Mouse (Mus musculus) embryonic facial prominence, embryonic 14.5 days (tissue): ENCODE measurements around the gene Gm9758. TPM values are rescaled to one million over a fixed set of nuclear protein-coding genes. Genes with fewer than 3 reads are reported as not detected.
"Not testable (repeated sequence)": the region's sequence is repeated elsewhere in the genome, so short reads cannot be mapped to it uniquely, and the experiment has no call there.

Source experiments
- ATAC-seq: fragments of 200-750 bp; cut with Nextera tagmentation; 2 replicates; pipeline ENCODE4 v1.8.0; 2017; ENCODE audit warnings: low read depth, moderate number of reproducible peaks, moderate TSS enrichment
- DNase-seq: peaks from one replicate; pipeline ENCODE4 v3.0.0-alpha.2; 2015; ENCODE audit warnings: low spot score
- H3K27ac ChIP-seq: fragments of 300-500 bp; sonication (generic); replicated peaks from 2 replicates; pipeline ENCODE4 v1.5.1; 2014; ENCODE audit warnings: low read depth, mild to moderate bottlenecking, low read length, moderate library complexity
- H3K27me3 ChIP-seq: fragments of 300-500 bp; sonication (generic); replicated peaks from 2 replicates; pipeline ENCODE4 v1.6.1; 2014; ENCODE audit warnings: low read length; ENCODE audit not compliant: control insufficient read depth, insufficient read depth
- H3K36me3 ChIP-seq: fragments of 300-500 bp; sonication (generic); 2 replicates; pipeline ENCODE4 v1.6.1; 2014; ENCODE audit warnings: low read length, mixed read lengths; ENCODE audit not compliant: control insufficient read depth, insufficient read depth
- H3K4me1 ChIP-seq: fragments of 300-500 bp; sonication (generic); 2 replicates; pipeline ENCODE4 v1.6.1; 2014; ENCODE audit warnings: antibody characterized with exemption, low read length; ENCODE audit not compliant: control insufficient read depth, insufficient read depth
- H3K4me2 ChIP-seq: fragments of 300-500 bp; sonication (generic); 2 replicates; pipeline ENCODE4 v1.6.1; 2014; ENCODE audit warnings: low read depth, mild to moderate bottlenecking, low read length, moderate library complexity, mixed read lengths
- H3K4me3 ChIP-seq: fragments of 300-500 bp; sonication (generic); 2 replicates; pipeline ENCODE4 v1.5.1; 2014; ENCODE audit warnings: low read depth, mild to moderate bottlenecking, low read length
- H3K9ac ChIP-seq: fragments of 300-500 bp; sonication (generic); 2 replicates; pipeline ENCODE4 v1.6.1; 2014; ENCODE audit warnings: low read depth, mild to moderate bottlenecking, low read length, moderate library complexity, mixed read lengths
- H3K9me3 ChIP-seq: fragments of 300-500 bp; sonication (generic); 2 replicates; pipeline ENCODE4 v1.6.1; 2016; ENCODE audit warnings: low read length; ENCODE audit not compliant: control insufficient read depth
- WGBS: fragments of 180-500 bp; shearing (Covaris S2); extraction: QIAGEN DNeasy Blood & Tissue Kit; methylation state at CpG from one replicate; pipeline ENCODE4 v1.1.7; 2014; 5-methylcytosine and 5-hydroxymethylcytosine counted together
- polyA plus RNA-seq: library from polyadenylated mRNA; unstranded; fragments of >200 nt; fragmentation: Nextera tagmentation; extraction: Ambion mirVana; gene quantifications from 2 replicates; pipeline ENCODE4 v1.2.1, GENCODE M21; 2014

The Gm9758 gene
- polyA plus RNA-seq, 1 experiment from 2014 or later = not detected

GRCm38 (mm10) chr5:14945524-14945923 is 30.8 kb upstream of the Gm9758 start:
- not testable (repeated sequence) for H3K27me3 ChIP-seq, DNase-seq, H3K27ac ChIP-seq, H3K9me3 ChIP-seq, H3K4me2 ChIP-seq, H3K4me3 ChIP-seq, H3K9ac ChIP-seq, ATAC-seq, H3K36me3 ChIP-seq, H3K4me1 ChIP-seq
- 57% methylated on average over 4 of the region's 4 CpGs for WGBS

- H3K4me3 ChIP-seq, ATAC-seq, H3K9ac ChIP-seq, H3K9me3 ChIP-seq, H3K27ac ChIP-seq, DNase-seq, H3K4me2 ChIP-seq, H3K27me3 ChIP-seq, H3K4me1 ChIP-seq, H3K36me3 ChIP-seq: not testable (repeated sequence)
- WGBS = 93% methylated on average over 1 of the region's 1 CpGs
Observed at GRCm38 (mm10) chr5:14941043-14941442, 26.3 kb upstream of the Gm9758 start.

DNA sequence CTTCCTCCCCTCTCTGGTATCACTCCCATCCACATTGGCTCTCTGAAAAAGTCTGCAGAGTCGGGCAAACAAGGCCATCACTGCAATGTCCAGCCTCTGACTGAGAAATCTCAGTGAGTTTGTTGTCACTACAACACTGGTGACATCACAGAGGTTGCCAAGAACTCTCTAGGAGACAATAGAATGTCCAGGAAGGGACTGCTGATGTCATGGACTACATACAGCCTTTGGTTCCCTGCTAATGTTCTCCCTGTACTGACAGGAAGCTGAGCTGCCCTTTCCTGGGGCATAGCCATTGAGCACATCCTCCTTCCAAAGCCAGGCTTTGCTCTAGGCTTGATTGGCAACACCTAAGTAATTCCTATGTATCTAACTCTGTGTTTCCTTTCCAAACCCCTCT is 23.6 kb upstream of the Gm9758 start, which contains the start of gene Speer4e:
Gene Speer4e, minus strand, starts transcription at position 101 of the 400 bp plus-strand sequence.
- not testable (repeated sequence) for H3K4me3 ChIP-seq, ATAC-seq
- WGBS = 36% methylated on average over 1 of the region's 1 CpGs

GRCm38 (mm10) chr5:14933721-14934120 is 19.0 kb upstream of the Gm9758 start:
- H3K4me3 ChIP-seq, H3K27me3 ChIP-seq, H3K9me3 ChIP-seq, DNase-seq, H3K4me2 ChIP-seq, H3K27ac ChIP-seq, ATAC-seq, H3K9ac ChIP-seq, H3K36me3 ChIP-seq, H3K4me1 ChIP-seq: not testable (repeated sequence)
- 72% methylated on average over 5 of the region's 6 CpGs for WGBS

More for the DNA sequence above, 23.6 kb upstream of the Gm9758 start, which contains the start of gene Speer4e:
- H3K4me2 ChIP-seq, H3K9me3 ChIP-seq, H3K27ac ChIP-seq, H3K9ac ChIP-seq, DNase-seq, H3K27me3 ChIP-seq, H3K4me1 ChIP-seq, H3K36me3 ChIP-seq: not testable (repeated sequence)

GRCm38 (mm10) chr5:14927047-14927446 is 12.3 kb upstream of the Gm9758 start:
- H3K27me3 ChIP-seq, H3K4me1 ChIP-seq, ATAC-seq, H3K27ac ChIP-seq, H3K9me3 ChIP-seq, H3K36me3 ChIP-seq, H3K9ac ChIP-seq, DNase-seq, H3K4me2 ChIP-seq, H3K4me3 ChIP-seq: not testable (repeated sequence)
- WGBS = 31% methylated on average over 4 of the region's 4 CpGs

DNA sequence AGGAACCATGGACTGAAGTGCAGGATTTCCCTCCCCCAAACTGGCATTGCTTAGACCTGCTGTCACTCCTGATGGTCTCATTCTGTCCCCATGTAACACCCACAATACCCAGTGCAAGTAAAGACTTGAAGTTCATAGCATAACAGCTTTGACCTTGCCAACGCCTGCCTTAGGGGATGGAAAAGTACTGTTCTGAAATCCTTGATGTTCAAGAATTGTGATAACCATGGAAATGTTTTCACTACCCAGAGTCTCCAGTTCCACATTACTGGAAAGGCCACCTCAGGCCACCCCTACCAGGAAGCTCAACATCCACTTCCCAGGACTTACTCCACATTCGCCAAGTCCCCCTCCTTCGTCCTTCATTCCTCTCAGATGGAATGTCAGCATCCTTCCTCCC is 338 bp downstream of the Gm9758 start:
- 67% methylated on average over 2 of the region's 3 CpGs for WGBS
- DNase-seq, H3K27me3 ChIP-seq: not testable (repeated sequence)

GRCm38 (mm10) chr5:14903539-14903938 is 11.2 kb downstream of the Gm9758 start:
- not testable (repeated sequence) for H3K9me3 ChIP-seq, H3K36me3 ChIP-seq, H3K4me2 ChIP-seq, DNase-seq, H3K4me3 ChIP-seq, H3K4me1 ChIP-seq, H3K9ac ChIP-seq, H3K27ac ChIP-seq, ATAC-seq, H3K27me3 ChIP-seq
- WGBS = 18% methylated on average over 3 of the region's 3 CpGs

More for the DNA sequence above, 338 bp downstream of the Gm9758 start:
- not testable (repeated sequence) for H3K27ac ChIP-seq, H3K36me3 ChIP-seq, H3K4me2 ChIP-seq, ATAC-seq, H3K9ac ChIP-seq, H3K4me3 ChIP-seq, H3K4me1 ChIP-seq, H3K9me3 ChIP-seq

DNA sequence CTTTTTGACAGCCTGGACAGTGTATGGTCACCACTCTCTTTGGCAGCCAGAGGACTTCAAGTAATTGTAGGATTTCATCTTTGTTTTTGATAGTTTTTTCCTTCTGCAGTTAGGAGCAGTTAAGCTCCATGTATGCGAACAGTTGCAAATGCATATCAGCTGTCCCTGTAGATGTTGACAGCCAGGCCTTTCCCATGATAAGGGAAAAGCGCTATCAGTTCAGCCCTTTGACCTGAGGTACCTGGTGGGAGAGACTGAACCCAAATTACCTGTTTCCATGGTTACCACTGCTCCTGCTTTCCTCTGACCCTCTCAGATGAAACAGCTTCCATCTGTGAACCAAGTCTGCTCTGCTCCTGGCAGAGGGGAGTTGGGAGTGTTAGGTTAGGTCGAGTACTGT is 22.5 kb downstream of the Gm9758 start:
- Histone ChIP-seq H3K9ac (no peak overlapping the region), H3K4me3 (no peak overlapping the region), H3K27ac (no peak overlapping the region), H3K4me1 (no peaks in the 10 kb centered on the region), H3K36me3 (no peaks in the 10 kb centered on the region), H3K27me3 (no peaks in the 10 kb centered on the region), H3K9me3 (no peaks in the 10 kb centered on the region), H3K4me2 (no peak overlapping the region)
- ATAC-seq (no peak), DNase-seq (no peak)
- 76% methylated on average over 3 of the region's 3 CpGs for WGBS

DNA sequence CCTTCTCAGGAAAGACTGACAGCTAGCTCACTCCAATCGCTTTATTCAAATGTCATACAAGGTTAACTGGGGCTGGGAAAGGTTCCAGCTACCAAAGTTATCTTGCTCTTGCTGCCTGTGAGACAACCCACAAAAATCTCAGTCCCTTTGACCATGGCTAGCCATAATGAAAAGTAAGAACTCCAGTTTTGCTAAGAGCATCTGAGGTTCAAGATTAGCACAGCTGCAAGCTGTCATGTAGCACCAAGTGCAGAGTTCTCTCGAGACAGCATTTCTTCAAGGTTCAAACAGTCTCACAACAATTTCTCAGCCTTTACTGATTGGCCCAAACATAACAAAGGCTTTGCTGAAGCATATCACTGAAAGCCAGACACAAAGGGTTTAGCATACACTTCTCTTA is 29.4 kb downstream of the Gm9758 start:
- not testable (repeated sequence) for DNase-seq, ATAC-seq, H3K9me3 ChIP-seq, H3K27ac ChIP-seq, H3K27me3 ChIP-seq, H3K4me3 ChIP-seq, H3K36me3 ChIP-seq, H3K9ac ChIP-seq, H3K4me1 ChIP-seq, H3K4me2 ChIP-seq
- WGBS = 70% methylated on average over 2 of the region's 2 CpGs
